Mouse (Mus musculus): Measurements from ENCODE around the gene Klhl21.

DNA sequence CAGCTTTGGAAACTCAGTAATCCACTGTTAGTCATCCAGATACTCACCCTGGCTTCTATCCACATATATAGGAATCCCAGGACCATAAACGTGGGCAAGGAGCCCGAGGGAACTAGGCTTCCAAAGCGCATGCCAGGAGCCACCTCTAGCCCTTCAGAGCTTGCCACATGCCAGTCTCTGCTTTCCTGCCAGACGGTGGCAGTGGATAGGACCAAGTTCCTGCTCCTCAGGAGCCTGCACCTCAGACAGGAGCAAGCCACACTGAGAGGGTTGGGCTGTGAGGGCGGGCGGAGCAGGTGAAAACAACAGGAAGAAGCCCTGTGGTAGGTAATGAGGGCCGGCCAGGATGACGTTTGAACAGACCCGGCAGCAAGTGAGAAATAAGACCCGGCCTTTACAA is 22.7 kb upstream of the Klhl21 start:
- TF ChIP-seq POLR2A (IDR thresholded peaks at IDR 0.05; ENCODE audit: insufficient read depth, low read depth, low read length) (no peak), CTCF (IDR thresholded peaks at IDR 0.05; ENCODE audit: insufficient read depth, low read depth, low read length) (no peak)

Measured in olfactory bulb, adult 2 months (tissue).